Comparison of ENCODE assay signal across 11 mouse cellular contexts in genomic region chr17:36869284-36869954, GRCm38 (mm10). TPM values are rescaled to one million over a fixed set of nuclear protein-coding genes. Genes with fewer than 3 reads are reported as not detected.
DNase-seq lines count a peak whose midpoint lies in the region; ATAC-seq and TF ChIP-seq lines count a peak whose summit lies in the region.
"Had no signal": no experiment of that assay in that cellular context is flagged by ENCODE, and none has a peak within 500 bp of the region (broad histone marks: within the 10 kb centered on the region; RNA-seq: fewer than 3 reads in every experiment).

Trim10 (plus strand) TSS chr17:36869574.

- peaks cover 34% of the 10 kb centered on the region for H3K27me3 ChIP-seq in heart, embryonic 15.5 days
- peaks cover 12% of the 10 kb centered on the region for H3K27me3 ChIP-seq in G1E (ENCODE audit: insufficient read depth, low read length)

- H3K36me3 ChIP-seq in heart, embryonic 15.5 days, result no peaks in the 10 kb centered on the region
- peaks cover 27% of the 10 kb centered on the region for H3K36me3 ChIP-seq in G1E (replicated peaks)

- H3K4me1 ChIP-seq in heart, embryonic 15.5 days (replicated peaks), result peaks cover 12% of the 10 kb centered on the region
- peaks cover 53% of the 10 kb centered on the region for H3K4me1 ChIP-seq in G1E (ENCODE audit: insufficient read depth, low read depth, low read length)

- peak within 1 kb of the TSS; percentile 10 for H3K4me2 ChIP-seq in heart, embryonic 15.5 days

- 0 out of 2 replicates have a peak, but pooled peaks have one; percentile 42 for ATAC-seq in heart, embryonic 15.5 days (replicated peaks; ENCODE audit: insufficient number of reproducible peaks, insufficient read depth, low FRiP score, low read depth)
- ATAC-seq in G1E (ENCODE audit: extremely low read depth, insufficient number of reproducible peaks, low FRiP score, poor library complexity, severe bottlenecking), result peak; percentile 91
- ATAC-seq in erythroblast, adult 5-6 weeks (replicated peaks; ENCODE audit: low FRiP score, poor library complexity, severe bottlenecking), result peak; percentile 83
- peak; percentile 96 for ATAC-seq in megakaryocyte-erythroid progenitor cell, adult 5-6 weeks (replicated peaks; ENCODE audit: low FRiP score, low TSS enrichment, poor library complexity, severe bottlenecking)
- ATAC-seq: hindbrain, embryonic 16.5 days had no signal

- no peak within 1 kb of the TSS for H3K27ac ChIP-seq in heart, embryonic 15.5 days
- H3K27ac ChIP-seq: layer of hippocampus, adult 2 months had no signal

- WGBS in heart, embryonic 15.5 days, result 72% methylated on average over 4 of the region's 4 CpGs

- TF ChIP-seq CTCF in G1E (IDR thresholded peaks at IDR 0.05; ENCODE audit: low read depth, low read length), result no peak

- H3K9me3 ChIP-seq in heart, embryonic 15.5 days (replicated peaks), result no peaks in the 10 kb centered on the region
- no peaks in the 10 kb centered on the region for H3K9me3 ChIP-seq in G1E (replicated peaks)

- H3K9ac ChIP-seq in heart, embryonic 15.5 days, result no peak within 1 kb of the TSS

- DNase-seq in heart, adult 9 months (ENCODE audit: low spot score in 2 of 2), result no peak
- peak; percentile 89 for DNase-seq in G1E (ENCODE audit: low spot score)
- no peak for DNase-seq in right cerebral cortex, adult 18-20 months
- DNase-seq in adrenal gland, postnatal 25 days, result no peak
- DNase-seq in left cerebral cortex, adult 8-10 months (ENCODE audit: low spot score in 2 of 2), result no peak

- no peak within 1 kb of the TSS for H3K4me3 ChIP-seq in heart, embryonic 15.5 days
- peak within 1 kb of the TSS; percentile 76 for H3K4me3 ChIP-seq in G1E (ENCODE audit: low read depth, low read length)
- H3K4me3 ChIP-seq: layer of hippocampus, adult 2 months had no signal

RNA-seq across cellular contexts. Expression of gene Trim10, which starts in this region (rescaled TPM):
- 9.5 and 14.1 TPM in 2 replicates for polyA plus RNA-seq in heart, embryonic 15.5 days (2015; fragmentation: Nextera tagmentation; extraction: Ambion mirVana)
- total RNA-seq in G1E (2014; fragmentation: Nextera tagmentation) (8.3 and 18.1 TPM in 2 replicates), G1E (2017) (16.2 and 17.5 TPM in 2 replicates)
- polyA plus RNA-seq in G1E (2012), result 2.7 and 6.1 TPM in 2 replicates
- 592 TPM in 2 replicates for total RNA-seq in erythroblast, adult 5-6 weeks (2015; ENCODE audit: low replicate concordance)
- total RNA-seq in erythroblast, adult 5-6 weeks (2017; ENCODE audit: low replicate concordance), result 1,227 and 1,601 TPM in 2 replicates
- total RNA-seq in megakaryocyte-erythroid progenitor cell, adult 5-6 weeks (2014; fragmentation: Nextera tagmentation), result 7.5 and 9.6 TPM in 2 replicates
- 13.8 and 24.1 TPM in 2 replicates for total RNA-seq in megakaryocyte-erythroid progenitor cell, adult 5-6 weeks (2017)
- total RNA-seq in adrenal gland, postnatal 25 days (2021), result 0.27 and 0.67 TPM in 2 replicates
- total RNA-seq in left cerebral cortex, adult 8-10 months (2022), result not detected
- total RNA-seq: CH12.LX; layer of hippocampus, adult 2 months had no signal

Comparison
In these comparisons a context has a peak if more than half of its experiments do, and no peak if none do; other contexts are left out.
1. RNA of gene Trim10 (total RNA-seq): 592 to 1,601 TPM in erythroblast, adult 5-6 weeks; 7.5 to 24.1 TPM in megakaryocyte-erythroid progenitor cell, adult 5-6 weeks, 8.3 to 18.1 TPM in G1E, 0.27 to 0.67 TPM in adrenal gland, postnatal 25 days and not detected in left cerebral cortex, adult 8-10 months; every median in the first group is over 10 times any median in the second.
2. ATAC-seq: peak in every context shown above with its lines; median percentile 96 in megakaryocyte-erythroid progenitor cell, adult 5-6 weeks; 91 in G1E; 83 in erythroblast, adult 5-6 weeks; 42 in heart, embryonic 15.5 days.